Mouse (Mus musculus) liver, embryonic 14.5 days (tissue): ENCODE data around the gene Stard13.

Experiments used
- CTCF ChIP-seq: IDR thresholded peaks from 2 replicates; pipeline ENCODE4 v1.5.1; 2016; ENCODE audit warnings: antibody characterized with exemption, low read depth, control low read depth
- EP300 ChIP-seq: IDR thresholded peaks from 2 replicates; pipeline ENCODE4 v1.6.1; 2016; ENCODE audit warnings: antibody characterized with exemption, low read depth

- no peak for TF ChIP-seq EP300
- TF ChIP-seq CTCF = peak; percentile 10; the same call in 1 of the 2 replicates
Measured at GRCm38 (mm10) chr5:151151549-151151948, 82.1 kb downstream of the Stard13 start.
